Mouse (Mus musculus) G1E (cell line): ENCODE results near the gene Clp1. TPM values are rescaled to one million over a fixed set of nuclear protein-coding genes. Genes with fewer than 3 reads are reported as not detected.
A peak's percentile ranks its signal among the peaks of the same experiment; 100 is the strongest.

Source experiments
- ATAC-seq: 2 replicates; pipeline ENCODE4 v1.8.0; 2016; ENCODE audit warnings: mild to moderate bottlenecking; ENCODE audit not compliant: insufficient number of reproducible peaks, poor library complexity, low FRiP score, severe bottlenecking; ENCODE audit errors: extremely low read depth
- DNase-seq: peaks from one replicate; pipeline ENCODE4 v3.0.0; 2012; ENCODE audit warnings: low spot score
- H3K27me3 ChIP-seq: 2 replicates; pipeline ENCODE4 v1.6.1; 2012; ENCODE audit warnings: mild to moderate bottlenecking, low read length, inconsistent platforms; ENCODE audit not compliant: insufficient read depth
- H3K36me3 ChIP-seq: replicated peaks from 2 replicates; pipeline ENCODE3; 2012; ENCODE audit warnings: mild to moderate bottlenecking, inconsistent platforms
- H3K4me1 ChIP-seq: 2 replicates; pipeline ENCODE4 v1.6.1; 2012; ENCODE audit warnings: low read depth, low read length, inconsistent platforms, mixed read lengths; ENCODE audit not compliant: insufficient read depth
- H3K4me3 ChIP-seq: 2 replicates; pipeline ENCODE4 v1.5.1; 2012; ENCODE audit warnings: low read depth, mild to moderate bottlenecking, inconsistent platforms, low read length, moderate library complexity, mixed read lengths
- H3K9me3 ChIP-seq: replicated peaks from 2 replicates; pipeline ENCODE4 v1.6.1; 2012; ENCODE audit warnings: inconsistent platforms
- CTCF ChIP-seq: IDR thresholded peaks from 2 replicates; pipeline ENCODE4 v1.5.1; 2012; ENCODE audit warnings: low read depth, low read length, inconsistent platforms, mixed read lengths
- GATA1 ChIP-seq: IDR thresholded peaks from 2 replicates; pipeline ENCODE4 v1.6.1; 2012; ENCODE audit warnings: borderline replicate concordance, low read length, inconsistent platforms, mixed read lengths
- GATA2 ChIP-seq: IDR thresholded peaks from 2 replicates; pipeline ENCODE4 v1.6.1; 2012; ENCODE audit warnings: low read depth, low read length, inconsistent platforms, borderline replicate concordance
- POLR2AphosphoS5 ChIP-seq: IDR thresholded peaks from 2 replicates; pipeline ENCODE4 v1.6.1; 2012; ENCODE audit warnings: low read depth, low read length, inconsistent platforms; ENCODE audit not compliant: insufficient replicate concordance
- TAL1 ChIP-seq: conservative IDR thresholded peaks from 2 replicates; pipeline ENCODE4 v1.6.1; 2012; ENCODE audit warnings: low read depth, low read length, inconsistent platforms, mixed read lengths
- polyA plus RNA-seq: library from polyadenylated mRNA; stranded (reverse); fragments of >175 nt; gene quantifications from 2 replicates; pipeline ENCODE4 v1.2.3, GENCODE M21; 2012
- total RNA-seq, 2 experiments: library from RNA; stranded (forward) in 1 of 2; stranded (reverse) in 1 of 2; fragments of 200-1000 nt in 1 of 2; fragments of >200 nt in 1 of 2; fragmentation: Nextera tagmentation in 1 of 2; gene quantifications; 2 replicates each; pipeline ENCODE4 v1.2.3; 2014 to 2017

Gene Clp1
- total and polyA plus RNA-seq, 3 experiments: 1.1 to 44.7 (median 30.0) TPM

GRCm38 (mm10) chr2:84679016-84679415 is 48.1 kb downstream of the Clp1 start, which contains the start of gene Tmx2:
Gene Tmx2 (minus strand): TSS chr2:84679140.
- peaks cover 37% of the 10 kb centered on the region for H3K4me1 ChIP-seq
- no peaks in the 10 kb centered on the region for H3K27me3 ChIP-seq
- no peaks in the 10 kb centered on the region for H3K9me3 ChIP-seq
- H3K36me3 ChIP-seq: peaks cover 49% of the 10 kb centered on the region
- ATAC-seq (no peak), DNase-seq (no peak)
- TF ChIP-seq GATA1 (no peak), CTCF (no peak), POLR2AphosphoS5 (no peak), TAL1 (no peak), GATA2 (no peak)
- peak within 1 kb of the TSS; percentile 98 for H3K4me3 ChIP-seq

- H3K36me3 ChIP-seq: peaks cover 55% of the 10 kb centered on the region
- TF ChIP-seq TAL1 (no peak), GATA2 (no peak)
- peak; percentile 90 for DNase-seq
Observed at GRCm38 (mm10) chr2:84677968-84678880, 48.9 kb downstream of the Clp1 start, which contains the start of the genes Gm28635 and Med19. Gene Gm28635 (minus strand): TSS chr2:84678041. Gene Med19 (plus strand): TSS chr2:84678402.

GRCm38 (mm10) chr2:84677270-84677967 is 49.7 kb downstream of the Clp1 start:
- peaks cover 57% of the 10 kb centered on the region for H3K36me3 ChIP-seq
- no peak for DNase-seq
- peak; percentile 6; the same call in 1 of the 2 replicates for ATAC-seq

More at GRCm38 (mm10) chr2:84677968-84678880, 48.9 kb downstream of the Clp1 start, which contains the start of the genes Gm28635 and Med19:
- peak; percentile 95 for ATAC-seq
- peaks cover 37% of the 10 kb centered on the region for H3K4me1 ChIP-seq
- H3K4me3 ChIP-seq: peak within 1 kb of the TSS; percentile 98
- no peaks in the 10 kb centered on the region for H3K9me3 ChIP-seq
- H3K27me3 ChIP-seq: no peaks in the 10 kb centered on the region

More at GRCm38 (mm10) chr2:84677270-84677967, 49.7 kb downstream of the Clp1 start:
- Histone ChIP-seq H3K9me3 (no peaks in the 10 kb centered on the region), H3K4me1 (peaks cover 33% of the 10 kb centered on the region), H3K4me3 (peak overlapping the region; percentile 98), H3K27me3 (no peaks in the 10 kb centered on the region)
- TF ChIP-seq POLR2AphosphoS5 (no peak), GATA1 (no peak), CTCF (no peak), GATA2 (no peak), TAL1 (no peak)

Other genes starting within 250 kb of the Clp1 start
- 67.8 and 83.0 TPM in 2 replicates for gene Ctnnd1, start 76.6 kb downstream of the Clp1 start, total RNA-seq (2014; fragmentation: Nextera tagmentation)
- 25.3 and 29.8 TPM in 2 replicates for gene Ctnnd1, start 76.6 kb downstream of the Clp1 start, total RNA-seq (2017)
- gene Ctnnd1, start 76.6 kb downstream of the Clp1 start, polyA plus RNA-seq: 9.6 and 13.8 TPM in 2 replicates
- not detected in 2 replicates for gene Btbd18, start 68.3 kb downstream of the Clp1 start, total RNA-seq (2014; fragmentation: Nextera tagmentation)
- 0.12 and 0.16 TPM in 2 replicates for gene Btbd18, start 68.3 kb downstream of the Clp1 start, total RNA-seq (2017)
- not detected in 2 replicates for gene Btbd18, start 68.3 kb downstream of the Clp1 start, polyA plus RNA-seq
- gene Selenoh, start 56.6 kb downstream of the Clp1 start, total RNA-seq (2014; fragmentation: Nextera tagmentation): 49.4 and 51.5 TPM in 2 replicates
- 160 and 178 TPM in 2 replicates for gene Selenoh, start 56.6 kb downstream of the Clp1 start, total RNA-seq (2017)
- 381 and 384 TPM in 2 replicates for gene Selenoh, start 56.6 kb downstream of the Clp1 start, polyA plus RNA-seq
- not detected in 2 replicates for gene Gm28635, start 49.3 kb downstream of the Clp1 start, total RNA-seq (2014; fragmentation: Nextera tagmentation)
- not detected in 2 replicates for gene Gm28635, start 49.3 kb downstream of the Clp1 start, total RNA-seq (2017)
- not detected in 2 replicates for gene Gm28635, start 49.3 kb downstream of the Clp1 start, polyA plus RNA-seq
- 51.1 and 55.0 TPM in 2 replicates for gene Med19, start 48.9 kb downstream of the Clp1 start, total RNA-seq (2014; fragmentation: Nextera tagmentation)
- gene Med19, start 48.9 kb downstream of the Clp1 start, total RNA-seq (2017): 26.8 and 33.1 TPM in 2 replicates
- 14.8 and 17.8 TPM in 2 replicates for gene Med19, start 48.9 kb downstream of the Clp1 start, polyA plus RNA-seq
- gene Tmx2, start 48.2 kb downstream of the Clp1 start, total RNA-seq (2014; fragmentation: Nextera tagmentation): 96.2 and 113 TPM in 2 replicates
- gene Tmx2, start 48.2 kb downstream of the Clp1 start, total RNA-seq (2017): 66.2 and 68.9 TPM in 2 replicates
- gene Tmx2, start 48.2 kb downstream of the Clp1 start, polyA plus RNA-seq: 3.9 and 4.0 TPM in 2 replicates
- 61.0 and 70.6 TPM in 2 replicates for gene Zdhhc5, start 12.2 kb downstream of the Clp1 start, total RNA-seq (2014; fragmentation: Nextera tagmentation)
- gene Zdhhc5, start 12.2 kb downstream of the Clp1 start, total RNA-seq (2017): 32.6 and 38.0 TPM in 2 replicates
- gene Zdhhc5, start 12.2 kb downstream of the Clp1 start, polyA plus RNA-seq: 30.7 and 32.5 TPM in 2 replicates
- gene Ypel4, start 6.7 kb upstream of the Clp1 start, total RNA-seq (2014; fragmentation: Nextera tagmentation): 13.1 TPM in 1 of 2 replicates, not detected in the other
- gene Ypel4, start 6.7 kb upstream of the Clp1 start, total RNA-seq (2017): 0.29 and 0.44 TPM in 2 replicates
- 0.07 and 0.16 TPM in 2 replicates for gene Ypel4, start 6.7 kb upstream of the Clp1 start, polyA plus RNA-seq
- not detected in 2 replicates for gene Gm19426, start 16.3 kb upstream of the Clp1 start, total RNA-seq (2014; fragmentation: Nextera tagmentation)
- not detected in 2 replicates for gene Gm19426, start 16.3 kb upstream of the Clp1 start, total RNA-seq (2017)
- gene Gm19426, start 16.3 kb upstream of the Clp1 start, polyA plus RNA-seq: not detected in 2 replicates
- gene Serping1, start 48.1 kb upstream of the Clp1 start, total RNA-seq (2014; fragmentation: Nextera tagmentation): not detected in 2 replicates
- gene Serping1, start 48.1 kb upstream of the Clp1 start, total RNA-seq (2017): not detected in 2 replicates
- gene Serping1, start 48.1 kb upstream of the Clp1 start, polyA plus RNA-seq: not detected in 2 replicates
- 37.2 and 74.5 TPM in 2 replicates for gene Ube2l6, start 71.5 kb upstream of the Clp1 start, total RNA-seq (2014; fragmentation: Nextera tagmentation)
- 20.2 and 22.5 TPM in 2 replicates for gene Ube2l6, start 71.5 kb upstream of the Clp1 start, total RNA-seq (2017)
- gene Ube2l6, start 71.5 kb upstream of the Clp1 start, polyA plus RNA-seq: 1.2 and 2.5 TPM in 2 replicates
- gene Smtnl1, start 95.3 kb upstream of the Clp1 start, total RNA-seq (2014; fragmentation: Nextera tagmentation): not detected in 2 replicates
- not detected in 2 replicates for gene Smtnl1, start 95.3 kb upstream of the Clp1 start, total RNA-seq (2017)
- gene Smtnl1, start 95.3 kb upstream of the Clp1 start, polyA plus RNA-seq: not detected in 2 replicates
- gene Timm10, start 99.6 kb upstream of the Clp1 start, total RNA-seq (2014; fragmentation: Nextera tagmentation): 13.5 and 21.0 TPM in 2 replicates
- 51.5 and 54.9 TPM in 2 replicates for gene Timm10, start 99.6 kb upstream of the Clp1 start, total RNA-seq (2017)
- gene Timm10, start 99.6 kb upstream of the Clp1 start, polyA plus RNA-seq: 13.3 and 19.5 TPM in 2 replicates
- gene Slc43a1, start 111.5 kb upstream of the Clp1 start, total RNA-seq (2014; fragmentation: Nextera tagmentation): 0.29 and 62.5 TPM in 2 replicates
- 0.05 and 0.12 TPM in 2 replicates for gene Slc43a1, start 111.5 kb upstream of the Clp1 start, total RNA-seq (2017)
- gene Slc43a1, start 111.5 kb upstream of the Clp1 start, polyA plus RNA-seq: 0.03 TPM in 1 of 2 replicates, not detected in the other
- not detected in 2 replicates for gene Rtn4rl2, start 159.4 kb upstream of the Clp1 start, total RNA-seq (2014; fragmentation: Nextera tagmentation)
- not detected in 2 replicates for gene Rtn4rl2, start 159.4 kb upstream of the Clp1 start, total RNA-seq (2017)
- not detected in 2 replicates for gene Rtn4rl2, start 159.4 kb upstream of the Clp1 start, polyA plus RNA-seq
- gene Slc43a3, start 209.2 kb upstream of the Clp1 start, total RNA-seq (2014; fragmentation: Nextera tagmentation): 116 and 137 TPM in 2 replicates
- gene Slc43a3, start 209.2 kb upstream of the Clp1 start, total RNA-seq (2017): 85.2 and 90.3 TPM in 2 replicates
- gene Slc43a3, start 209.2 kb upstream of the Clp1 start, polyA plus RNA-seq: 13.5 and 15.4 TPM in 2 replicates